Mouse (Mus musculus) stomach, embryonic 16.5 days (tissue): ENCODE measurements around the gene Hsd17b6. TPM values are rescaled to one million over a fixed set of nuclear protein-coding genes. Genes with fewer than 3 reads are reported as not detected.
A peak's percentile ranks its signal among the peaks of the same experiment; 100 is the strongest.

ENCODE experiments used
- ATAC-seq: fragments of 200-750 bp; cut with Nextera tagmentation; 2 replicates; pipeline ENCODE4 v1.8.0; 2017; ENCODE audit warnings: moderate number of reproducible peaks, moderate TSS enrichment; ENCODE audit not compliant: insufficient read depth, low FRiP score
- H3K27ac ChIP-seq: fragments of 300-500 bp; sonication (generic); 2 replicates; pipeline ENCODE4 v1.5.1; 2014; ENCODE audit warnings: low read length
- H3K27me3 ChIP-seq: fragments of 300-500 bp; sonication (generic); 2 replicates; pipeline ENCODE4 v1.6.1; 2014; ENCODE audit warnings: low read length, control low read depth, mixed read lengths; ENCODE audit not compliant: control insufficient read depth, insufficient read depth
- H3K36me3 ChIP-seq: fragments of 300-500 bp; sonication (generic); 2 replicates; pipeline ENCODE4 v1.6.1; 2014; ENCODE audit warnings: low read length; ENCODE audit not compliant: control insufficient read depth, insufficient read depth
- H3K4me1 ChIP-seq: fragments of 300-500 bp; sonication (generic); 2 replicates; pipeline ENCODE4 v1.6.1; 2014; ENCODE audit warnings: low read length, control low read depth, mixed read lengths; ENCODE audit not compliant: control insufficient read depth, insufficient read depth
- H3K4me2 ChIP-seq: fragments of 300-500 bp; sonication (generic); 2 replicates; pipeline ENCODE4 v1.6.1; 2014; ENCODE audit warnings: low read depth, low read length, mixed read lengths
- H3K4me3 ChIP-seq: fragments of 300-500 bp; sonication (generic); replicated peaks from 2 replicates; pipeline ENCODE4 v1.5.1; 2014; ENCODE audit warnings: mild to moderate bottlenecking, low read length
- H3K9ac ChIP-seq: fragments of 300-500 bp; sonication (generic); 2 replicates; pipeline ENCODE4 v1.6.1; 2014; ENCODE audit warnings: low read length
- H3K9me3 ChIP-seq: fragments of 300-500 bp; sonication (generic); replicated peaks from 2 replicates; pipeline ENCODE4 v1.6.1; 2016; ENCODE audit warnings: low read length, control low read depth; ENCODE audit not compliant: control insufficient read depth
- WGBS: fragments of 180-500 bp; shearing (Covaris S2); extraction: QIAGEN DNeasy Blood & Tissue Kit; methylation state at CpG from one replicate; pipeline ENCODE4 v1.1.7; 2014; 5-methylcytosine and 5-hydroxymethylcytosine counted together
- polyA plus RNA-seq: library from polyadenylated mRNA; unstranded; fragments of >200 nt; fragmentation: Nextera tagmentation; extraction: Ambion mirVana; gene quantifications from 2 replicates; pipeline ENCODE4 v1.2.1, GENCODE M21; 2015

Gene Hsd17b6
- polyA plus RNA-seq, 1 experiment from 2014 or later: not detected

GRCm38 (mm10) chr10:128022196-128022595 lies 14.8 kb upstream of the Hsd17b6 start:
- 96% methylated on average over 5 of the region's 5 CpGs for WGBS
- Histone ChIP-seq H3K9me3 (no peaks in the 10 kb centered on the region), H3K4me1 (no peaks in the 10 kb centered on the region), H3K4me2 (no peak overlapping the region), H3K27ac (no peak overlapping the region), H3K4me3 (no peak overlapping the region), H3K27me3 (no peaks in the 10 kb centered on the region), H3K9ac (no peak overlapping the region), H3K36me3 (peaks cover 14% of the 10 kb centered on the region)
- no peak for ATAC-seq

- H3K4me2 ChIP-seq: peak within 1 kb of the TSS; percentile 58
- peak; percentile 94 for ATAC-seq
- peak within 1 kb of the TSS; percentile 78 for H3K9ac ChIP-seq
- WGBS: 4% methylated on average over 31 of the region's 31 CpGs
- no peaks in the 10 kb centered on the region for H3K4me1 ChIP-seq
- H3K27ac ChIP-seq: peak within 1 kb of the TSS; percentile 76
- no peaks in the 10 kb centered on the region for H3K36me3 ChIP-seq
- H3K27me3 ChIP-seq: no peaks in the 10 kb centered on the region
- peak within 1 kb of the TSS; percentile 67 for H3K4me3 ChIP-seq
- H3K9me3 ChIP-seq: no peaks in the 10 kb centered on the region
Measured at GRCm38 (mm10) chr10:128015068-128015934, 7.9 kb upstream of the Hsd17b6 start, which contains the start of gene Prim1. Prim1 (plus strand) TSS chr10:128015168.

- Histone ChIP-seq H3K27me3 (no peaks in the 10 kb centered on the region), H3K4me2 (no peak overlapping the region), H3K4me3 (no peak overlapping the region), H3K4me1 (no peaks in the 10 kb centered on the region), H3K36me3 (no peaks in the 10 kb centered on the region), H3K27ac (no peak overlapping the region), H3K9me3 (no peaks in the 10 kb centered on the region), H3K9ac (no peak overlapping the region)
- WGBS: 79% methylated on average over 5 of the region's 5 CpGs
- ATAC-seq: no peak
Measured at GRCm38 (mm10) chr10:128009735-128010134, 2.3 kb upstream of the Hsd17b6 start.

GRCm38 (mm10) chr10:128008207-128008889 lies 937 bp upstream of the Hsd17b6 start:
- Histone ChIP-seq H3K4me1 (no peaks in the 10 kb centered on the region), H3K36me3 (no peaks in the 10 kb centered on the region), H3K9ac (no peak overlapping the region), H3K27ac (no peak overlapping the region), H3K4me3 (no peak overlapping the region), H3K27me3 (no peaks in the 10 kb centered on the region), H3K4me2 (no peak overlapping the region), H3K9me3 (no peaks in the 10 kb centered on the region)
- peak; percentile 63; the same call in 1 of the 2 replicates for ATAC-seq
- WGBS: 11% methylated on average over 4 of the region's 4 CpGs

GRCm38 (mm10) chr10:128005479-128005878 lies 1.9 kb downstream of the Hsd17b6 start:
- H3K4me3 ChIP-seq: no peak overlapping the region
- no peak overlapping the region for H3K4me2 ChIP-seq
- no peaks in the 10 kb centered on the region for H3K27me3 ChIP-seq
- WGBS: 62% methylated on average over 8 of the region's 8 CpGs
- peak overlapping the region; percentile 39; the same call in 1 of the 2 replicates for H3K27ac ChIP-seq
- peak; percentile 61; the same call in 1 of the 2 replicates for ATAC-seq
- H3K9ac ChIP-seq: no peak overlapping the region
- H3K36me3 ChIP-seq: no peaks in the 10 kb centered on the region
- no peaks in the 10 kb centered on the region for H3K4me1 ChIP-seq
- no peaks in the 10 kb centered on the region for H3K9me3 ChIP-seq

GRCm38 (mm10) chr10:128004918-128005317 lies 2.5 kb downstream of the Hsd17b6 start:
- ATAC-seq: no peak
- Histone ChIP-seq H3K9me3 (no peaks in the 10 kb centered on the region), H3K9ac (no peak overlapping the region), H3K4me2 (no peak overlapping the region), H3K27ac (peak overlapping the region; percentile 39; the same call in 1 of the 2 replicates), H3K4me3 (no peak overlapping the region), H3K36me3 (no peaks in the 10 kb centered on the region), H3K4me1 (no peaks in the 10 kb centered on the region), H3K27me3 (no peaks in the 10 kb centered on the region)
- WGBS: 80% methylated on average over 10 of the region's 10 CpGs

GRCm38 (mm10) chr10:128003281-128003801 lies 4.1 kb downstream of the Hsd17b6 start:
- Histone ChIP-seq H3K4me3 (no peak overlapping the region), H3K4me2 (no peak overlapping the region), H3K9ac (no peak overlapping the region), H3K27ac (no peak overlapping the region), H3K27me3 (no peaks in the 10 kb centered on the region), H3K36me3 (no peaks in the 10 kb centered on the region), H3K4me1 (no peaks in the 10 kb centered on the region), H3K9me3 (no peaks in the 10 kb centered on the region)
- ATAC-seq: 0 out of 2 replicates have a peak, but pooled peaks have one; percentile 22
- 55% methylated on average over 3 of the region's 3 CpGs for WGBS

GRCm38 (mm10) chr10:127998260-127998659 lies 9.2 kb downstream of the Hsd17b6 start:
- ATAC-seq: no peak
- H3K4me3 ChIP-seq: no peak overlapping the region
- H3K4me2 ChIP-seq: no peak overlapping the region
- no peaks in the 10 kb centered on the region for H3K4me1 ChIP-seq
- no peaks in the 10 kb centered on the region for H3K9me3 ChIP-seq
- H3K27me3 ChIP-seq: no peaks in the 10 kb centered on the region
- H3K9ac ChIP-seq: no peak overlapping the region
- 98% methylated on average over 1 of the region's 1 CpGs for WGBS
- no peak overlapping the region for H3K27ac ChIP-seq
- H3K36me3 ChIP-seq: no peaks in the 10 kb centered on the region

GRCm38 (mm10) chr10:127996690-127997089 lies 10.7 kb downstream of the Hsd17b6 start:
- Histone ChIP-seq H3K27me3 (no peaks in the 10 kb centered on the region), H3K4me3 (no peak overlapping the region), H3K4me1 (no peaks in the 10 kb centered on the region), H3K9me3 (no peaks in the 10 kb centered on the region), H3K36me3 (no peaks in the 10 kb centered on the region), H3K9ac (no peak overlapping the region), H3K4me2 (no peak overlapping the region), H3K27ac (no peak overlapping the region)
- 92% methylated on average over 3 of the region's 3 CpGs for WGBS
- ATAC-seq: no peak
